Mouse (Mus musculus): ENCODE measurements at regions not wholly inside any gene's neighbourhood (a gene's known extent, or its start where the extent isn't known, plus 50 kb on each side); places are given as distances from the start of the nearest gene placed in this dataset.

- dilution Hi-C loops (cut with MboI; ENCODE audit: extremely low pct_ligation_motif_present, extremely low pct_unique_long_range_greater_than_20kb, low sequenced_read_pairs) (no loop called here), in situ Hi-C loops (cut with MboI; ENCODE audit: low pct_ligation_motif_present, low pct_unique_long_range_greater_than_20kb, low sequenced_read_pairs) (no loop called here)
- DNase-seq (ENCODE audit: extremely low read depth), result no peak
- Histone ChIP-seq H3K36me3 (replicated peaks in 1 of 2; ENCODE audit: control insufficient read depth in 1 of 2, insufficient read depth in 1 of 2, low read length in 1 of 2) (no peaks in the 10 kb centered on the region), H3K27me3 (replicated peaks) (no peaks in the 10 kb centered on the region), H3K9me3 (replicated peaks; ENCODE audit: low read length) (no peaks in the 10 kb centered on the region), H3K79me2 (replicated peaks; ENCODE audit: control insufficient read depth, extremely low read depth, insufficient read depth, poor library complexity, severe bottlenecking) (no peaks in the 10 kb centered on the region), H3K4me2 (ENCODE audit: insufficient read depth, low read depth, poor library complexity, severe bottlenecking) (no peak overlapping the region), H3K4me1 (ENCODE audit: control insufficient read depth in 1 of 2, insufficient read depth in 2 of 2) (no peaks in the 10 kb centered on the region), H3K4me3 (replicated peaks in 1 of 3; ENCODE audit: low read depth in 2 of 3, low read length in 2 of 3, poor library complexity in 1 of 3) (no peak overlapping the region), H3K27ac (ENCODE audit: insufficient read depth, low read depth) (no peak overlapping the region), H3K9ac (ENCODE audit: insufficient read depth, low read depth) (no peak overlapping the region)
- TF ChIP-seq EP300 (IDR thresholded peaks at IDR 0.05; ENCODE audit: low read length) (no peak), POLR2AphosphoS2 (IDR thresholded peaks at IDR 0.05; ENCODE audit: low read depth, low read length) (no peak), ZKSCAN1 (IDR thresholded peaks at IDR 0.05; ENCODE audit: borderline replicate concordance, low read depth, low read length) (no peak), PAX5 (IDR thresholded peaks at IDR 0.05; ENCODE audit: low read length) (no peak), USF1 (IDR thresholded peaks at IDR 0.05; ENCODE audit: low read depth, low read length) (no peak), ZNF384 (IDR thresholded peaks at IDR 0.05; ENCODE audit: low read depth, low read length) (no peak), SMC3 (IDR thresholded peaks at IDR 0.05; ENCODE audit: low read depth, low read length) (no peak), NRF1 (IDR thresholded peaks at IDR 0.05; ENCODE audit: low read depth, low read length) (no peak), CHD2 (IDR thresholded peaks at IDR 0.05; ENCODE audit: low read length) (no peak), MYC (IDR thresholded peaks at IDR 0.05; ENCODE audit: low read depth, low read length) (no peak), ZMIZ1 (IDR thresholded peaks at IDR 0.05; ENCODE audit: low read depth, low read length) (no peak), RCOR1 (conservative IDR thresholded peaks at IDR 0.05; ENCODE audit: low read depth, low read length) (no peak), UBTF (IDR thresholded peaks at IDR 0.05; ENCODE audit: low read depth, low read length) (no peak), GABPA (IDR thresholded peaks at IDR 0.05; ENCODE audit: insufficient replicate concordance, low read depth, low read length) (no peak), ZC3H11A (IDR thresholded peaks at IDR 0.05; ENCODE audit: low read depth, low read length) (no peak)
These were observed 367.7 kb downstream of the Tox3 start for GRCm38 (mm10) chr8:89980441-89980840.

GRCm38 (mm10) chr8:89962799-89963198 is 385.3 kb downstream of the Tox3 start:
- dilution Hi-C loops (cut with MboI; ENCODE audit: extremely low pct_ligation_motif_present, extremely low pct_unique_long_range_greater_than_20kb, low sequenced_read_pairs) (no loop called here), in situ Hi-C loops (cut with MboI; ENCODE audit: low pct_ligation_motif_present, low pct_unique_long_range_greater_than_20kb, low sequenced_read_pairs) (no loop called here)
- Histone ChIP-seq H3K36me3 (replicated peaks in 1 of 2; ENCODE audit: control insufficient read depth in 1 of 2, insufficient read depth in 1 of 2, low read length in 1 of 2) (no peaks in the 10 kb centered on the region), H3K9me3 (replicated peaks; ENCODE audit: low read length) (no peaks in the 10 kb centered on the region), H3K9ac (ENCODE audit: insufficient read depth, low read depth) (no peak overlapping the region), H3K4me3 (replicated peaks in 1 of 3; ENCODE audit: low read depth in 2 of 3, low read length in 2 of 3, poor library complexity in 1 of 3) (no peak overlapping the region), H3K27me3 (replicated peaks) (no peaks in the 10 kb centered on the region), H3K27ac (ENCODE audit: insufficient read depth, low read depth) (no peak overlapping the region), H3K4me2 (ENCODE audit: insufficient read depth, low read depth, poor library complexity, severe bottlenecking) (no peak overlapping the region), H3K79me2 (replicated peaks; ENCODE audit: control insufficient read depth, extremely low read depth, insufficient read depth, poor library complexity, severe bottlenecking) (no peaks in the 10 kb centered on the region), H3K4me1 (ENCODE audit: control insufficient read depth in 1 of 2, insufficient read depth in 2 of 2) (no peaks in the 10 kb centered on the region)
- DNase-seq (ENCODE audit: extremely low read depth), result no peak
- no peak for TF ChIP-seq PAX5 (IDR thresholded peaks at IDR 0.05; ENCODE audit: low read length)
- no peak for TF ChIP-seq RAD21 (IDR thresholded peaks at IDR 0.05; ENCODE audit: low read depth, low read length)
- no peak for TF ChIP-seq TBP (conservative IDR thresholded peaks at IDR 0.05; ENCODE audit: low read depth, low read length)
- no peak for TF ChIP-seq TCF12 (IDR thresholded peaks at IDR 0.05; ENCODE audit: low read depth, low read length)
- TF ChIP-seq POLR2A (IDR thresholded peaks at IDR 0.05; ENCODE audit: low read depth, low read length), result no peak
- no peak for TF ChIP-seq ZC3H11A (IDR thresholded peaks at IDR 0.05; ENCODE audit: low read depth, low read length)
- no peak for TF ChIP-seq ELF1 (IDR thresholded peaks at IDR 0.05; ENCODE audit: low read depth, low read length)
- TF ChIP-seq MAZ (IDR thresholded peaks at IDR 0.05; ENCODE audit: low read depth, low read length), result no peak
- TF ChIP-seq USF2 (conservative IDR thresholded peaks at IDR 0.05; ENCODE audit: low read depth, low read length), result no peak
